Mouse (Mus musculus): ENCODE measurements around the gene Ankrd6.

GRCm38 (mm10) chr4:32881001-32881400, 69.6 kb downstream of the Ankrd6 start:
- TF ChIP-seq POLR2A (IDR thresholded peaks at IDR 0.05; ENCODE audit: low read depth, low read length), result no peak
- no peak for TF ChIP-seq CTCF (IDR thresholded peaks at IDR 0.05; ENCODE audit: borderline replicate concordance, insufficient read depth, low read length)
